Mouse (Mus musculus): ENCODE results near the gene Zfp426. TPM values are rescaled to one million over a fixed set of nuclear protein-coding genes. Genes with fewer than 3 reads are reported as not detected.
A peak's percentile ranks its signal among the peaks of the same experiment; 100 is the strongest.

Zfp426 gene
- total and polyA plus RNA-seq, 3 experiments, result 11.8 to 18.2 (median 14.7) TPM

GRCm38 (mm10) chr9:20504801-20505200 lies 12.3 kb upstream of the Zfp426 start:
- Histone ChIP-seq H3K4me2 (ENCODE audit: insufficient read depth, low read depth, poor library complexity, severe bottlenecking) (no peak overlapping the region), H3K27ac (ENCODE audit: insufficient read depth, low read depth) (no peak overlapping the region), H3K4me3 (replicated peaks in 1 of 3; ENCODE audit: low read depth in 2 of 3, low read length in 2 of 3, poor library complexity in 1 of 3) (no peak overlapping the region), H3K36me3 (replicated peaks in 1 of 2; ENCODE audit: control insufficient read depth in 1 of 2, insufficient read depth in 1 of 2, low read length in 1 of 2) (peaks cover 57 to 90% of the 10 kb centered on the region in 2 experiments), H3K9me3 (replicated peaks; ENCODE audit: low read length) (no peaks in the 10 kb centered on the region), H3K4me1 (ENCODE audit: control insufficient read depth in 1 of 2, insufficient read depth in 2 of 2) (peaks cover 2 to 12% of the 10 kb centered on the region in 2 experiments; a peak in 2 of 4 replicates), H3K79me2 (replicated peaks; ENCODE audit: control insufficient read depth, extremely low read depth, insufficient read depth, poor library complexity, severe bottlenecking) (peaks cover 4% of the 10 kb centered on the region), H3K9ac (ENCODE audit: insufficient read depth, low read depth) (no peak overlapping the region), H3K27me3 (replicated peaks) (no peaks in the 10 kb centered on the region)
- in situ Hi-C loops (cut with MboI; ENCODE audit: low pct_ligation_motif_present, low pct_unique_long_range_greater_than_20kb, low sequenced_read_pairs), result no loop called here
- dilution Hi-C loops (cut with MboI; ENCODE audit: extremely low pct_ligation_motif_present, extremely low pct_unique_long_range_greater_than_20kb, low sequenced_read_pairs), result no loop called here
- no peak for TF ChIP-seq KAT2A (IDR thresholded peaks at IDR 0.05; ENCODE audit: insufficient replicate concordance, low read length)
- no peak for TF ChIP-seq MAX (IDR thresholded peaks at IDR 0.05; ENCODE audit: low read length)
- no peak for TF ChIP-seq POLR2A (IDR thresholded peaks at IDR 0.05; ENCODE audit: low read depth, low read length)
- no peak for TF ChIP-seq MAZ (IDR thresholded peaks at IDR 0.05; ENCODE audit: low read depth, low read length)
- TF ChIP-seq SIN3A (IDR thresholded peaks at IDR 0.05; ENCODE audit: low read length), result no peak
- no peak for TF ChIP-seq IRF4 (IDR thresholded peaks at IDR 0.05; ENCODE audit: low read depth, low read length)
- TF ChIP-seq MXI1 (IDR thresholded peaks at IDR 0.05; ENCODE audit: low read depth, low read length), result no peak
- no peak for TF ChIP-seq RCOR1 (conservative IDR thresholded peaks at IDR 0.05; ENCODE audit: low read depth, low read length)
- TF ChIP-seq MAFK (IDR thresholded peaks at IDR 0.05; ENCODE audit: insufficient replicate concordance, low read length), result no peak
- TF ChIP-seq MYC (IDR thresholded peaks at IDR 0.05; ENCODE audit: low read depth, low read length), result no peak
- TF ChIP-seq MEF2A (IDR thresholded peaks at IDR 0.05; ENCODE audit: borderline replicate concordance, low read depth, low read length), result no peak
- TF ChIP-seq BHLHE40 (IDR thresholded peaks at IDR 0.05; ENCODE audit: low read depth, low read length), result no peak
- TF ChIP-seq ZNF384 (IDR thresholded peaks at IDR 0.05; ENCODE audit: low read depth, low read length), result no peak
- TF ChIP-seq ZMIZ1 (IDR thresholded peaks at IDR 0.05; ENCODE audit: low read depth, low read length), result no peak
- TF ChIP-seq CHD2 (IDR thresholded peaks at IDR 0.05; ENCODE audit: low read length), result no peak
- TF ChIP-seq ZC3H11A (IDR thresholded peaks at IDR 0.05; ENCODE audit: low read depth, low read length), result no peak
- no peak for TF ChIP-seq CTCF (conservative IDR thresholded peaks at IDR 0.05 in 1 of 2, IDR thresholded peaks at IDR 0.05 in 1 of 2; ENCODE audit: low read depth in 2 of 2, low read length in 2 of 2)
- TF ChIP-seq SMC3 (IDR thresholded peaks at IDR 0.05; ENCODE audit: low read depth, low read length), result no peak
- no peak for TF ChIP-seq TBP (conservative IDR thresholded peaks at IDR 0.05; ENCODE audit: low read depth, low read length)
- DNase-seq (ENCODE audit: extremely low read depth), result no peak

- H3K79me2 ChIP-seq (replicated peaks; ENCODE audit: control insufficient read depth, extremely low read depth, insufficient read depth, poor library complexity, severe bottlenecking), result peaks cover 20% of the 10 kb centered on the region
- H3K9me3 ChIP-seq (replicated peaks; ENCODE audit: low read length), result no peaks in the 10 kb centered on the region
- H3K4me3 ChIP-seq (replicated peaks in 1 of 3; ENCODE audit: low read depth in 2 of 3, low read length in 2 of 3, poor library complexity in 1 of 3), result peak overlapping the region; percentile 75 to 87 (median 77)
- in situ Hi-C loops (cut with MboI; ENCODE audit: low pct_ligation_motif_present, low pct_unique_long_range_greater_than_20kb, low sequenced_read_pairs) (no loop called here), dilution Hi-C loops (cut with MboI; ENCODE audit: extremely low pct_ligation_motif_present, extremely low pct_unique_long_range_greater_than_20kb, low sequenced_read_pairs) (no loop called here)
- H3K4me2 ChIP-seq (ENCODE audit: insufficient read depth, low read depth, poor library complexity, severe bottlenecking), result peak overlapping the region; percentile 85
- H3K27me3 ChIP-seq (replicated peaks), result no peaks in the 10 kb centered on the region
- peaks cover 16 to 48% of the 10 kb centered on the region in 2 experiments for H3K36me3 ChIP-seq (replicated peaks in 1 of 2; ENCODE audit: control insufficient read depth in 1 of 2, insufficient read depth in 1 of 2, low read length in 1 of 2)
- H3K9ac ChIP-seq (ENCODE audit: insufficient read depth, low read depth), result peak overlapping the region; percentile 68
- DNase-seq (ENCODE audit: extremely low read depth), result peak; percentile 36
- peak overlapping the region; percentile 57 for H3K27ac ChIP-seq (ENCODE audit: insufficient read depth, low read depth)
- TF ChIP-seq RAD21 (IDR thresholded peaks at IDR 0.05; ENCODE audit: low read depth, low read length) (peak; percentile 34), SMC3 (IDR thresholded peaks at IDR 0.05; ENCODE audit: low read depth, low read length) (peak; percentile 15), JUN (IDR thresholded peaks at IDR 0.05; ENCODE audit: insufficient read depth, low read depth, low read length) (no peak), UBTF (IDR thresholded peaks at IDR 0.05; ENCODE audit: low read depth, low read length) (no peak), TBP (conservative IDR thresholded peaks at IDR 0.05; ENCODE audit: low read depth, low read length) (0 out of 2 replicates have a peak, but pooled peaks have one; percentile 15), CTCF (conservative IDR thresholded peaks at IDR 0.05 in 1 of 2, IDR thresholded peaks at IDR 0.05 in 1 of 2; ENCODE audit: low read depth in 2 of 2, low read length in 2 of 2) (peak in 1 of 2 experiments; percentile 39; a peak in 2 of 4 replicates)
- peaks cover 0 to 20% of the 10 kb centered on the region in 2 experiments; a peak in 2 of 4 replicates for H3K4me1 ChIP-seq (ENCODE audit: control insufficient read depth in 1 of 2, insufficient read depth in 2 of 2)
Measured at GRCm38 (mm10) chr9:20493281-20493680, 735 bp upstream of the Zfp426 start.
